Mouse (Mus musculus) skeletal muscle tissue, adult 2 months (tissue): ENCODE data around the gene Tgm2.

Experiments
- DNase-seq: peaks from one replicate; pipeline ENCODE4 v3.0.0-alpha.2; 2012; ENCODE audit warnings: low read depth, low spot score

The Tgm2 gene

GRCm38 (mm10) chr2:158070885-158071632 is 75.2 kb downstream of the Tgm2 start:
- DNase-seq: no peak

- no peak for DNase-seq
These were observed 77.7 kb downstream of the Tgm2 start for GRCm38 (mm10) chr2:158068444-158068971.

DNA sequence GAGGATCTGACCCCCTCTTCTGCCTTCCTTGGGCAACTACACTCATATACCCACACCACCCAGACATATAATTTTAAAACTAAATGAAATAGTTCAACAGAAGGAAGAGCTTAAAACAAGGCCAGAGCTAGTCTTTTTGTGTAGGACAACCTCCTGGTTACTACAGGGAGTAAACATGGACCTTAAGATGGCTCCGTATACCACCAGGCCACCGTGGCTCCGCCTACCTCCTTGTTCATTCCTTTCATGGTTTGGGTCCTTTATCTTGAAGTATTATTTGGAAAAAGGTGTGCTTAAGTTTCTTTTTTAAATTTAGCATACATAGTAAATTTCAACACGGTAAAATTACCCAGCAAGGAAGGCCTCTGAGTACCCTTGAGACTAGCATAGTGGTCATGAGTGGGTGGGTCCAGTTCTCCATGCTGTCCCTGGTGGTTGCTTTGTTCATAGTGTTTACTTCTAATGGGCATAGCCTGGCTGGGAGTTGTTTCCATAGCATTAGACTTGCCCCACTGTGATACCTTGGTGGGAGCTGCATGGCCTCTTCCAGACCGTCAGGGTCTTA is 78.9 kb downstream of the Tgm2 start:
- no peak for DNase-seq

DNA sequence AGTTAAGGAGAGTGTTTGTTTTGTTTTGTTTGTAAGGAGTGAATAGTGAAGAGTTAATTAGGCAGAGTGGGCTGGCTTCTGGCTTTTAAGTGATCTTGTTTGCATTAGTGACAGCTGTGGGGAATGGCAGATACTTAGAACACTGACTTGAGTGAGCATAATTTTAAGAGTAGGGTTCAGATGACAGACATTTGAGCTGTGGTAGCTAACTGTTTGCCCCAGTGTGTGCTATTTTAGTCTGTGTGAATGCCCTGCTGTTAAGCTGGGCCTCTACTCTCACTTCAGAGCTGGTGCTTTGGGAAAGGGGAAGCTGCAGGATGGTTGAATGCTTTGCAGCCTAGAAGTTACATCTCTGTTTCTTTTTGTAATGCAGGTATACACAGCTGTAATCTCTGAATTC is 79.8 kb downstream of the Tgm2 start:
- peak; percentile 80 for DNase-seq
